In the genomic region with DNA sequence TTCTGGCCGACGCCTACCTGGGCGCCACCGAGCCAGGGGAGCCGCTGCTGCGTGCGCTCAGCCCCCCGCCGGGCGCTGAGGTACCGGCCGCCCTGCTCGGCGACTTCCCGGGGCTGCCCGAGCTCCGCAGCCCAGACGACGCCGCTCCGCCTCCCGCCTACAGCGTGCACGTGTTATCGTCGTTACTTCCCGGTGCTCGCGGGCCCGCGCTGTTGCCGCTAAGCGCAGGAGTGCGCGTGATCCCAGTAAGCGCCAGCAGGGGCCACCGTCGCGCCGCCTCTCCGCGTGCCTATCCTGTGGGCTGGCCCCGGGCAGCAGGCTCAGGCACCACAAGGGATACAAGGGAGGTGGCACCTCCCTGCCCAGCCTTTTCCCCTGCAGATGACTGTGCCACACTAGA, we compare ENCODE assay signal across 8 mouse cellular contexts. TPM values are rescaled to one million over a fixed set of nuclear protein-coding genes. Genes with fewer than 3 reads are reported as not detected.
DNase-seq lines count a peak whose midpoint lies in the region; ATAC-seq lines count a peak whose summit lies in the region.

No protein-coding gene starts in this region.

- peak overlapping the region; percentile 72 for H3K4me2 ChIP-seq in hindbrain, embryonic 11.5 days (replicated peaks; ENCODE audit: low read depth, low read length)

- H3K36me3 ChIP-seq in hindbrain, embryonic 11.5 days (ENCODE audit: control insufficient read depth, insufficient read depth, low read length) = no peaks in the 10 kb centered on the region

- H3K4me3 ChIP-seq in hindbrain, embryonic 11.5 days (ENCODE audit: low read depth, low read length) = peak overlapping the region; percentile 34

- no peaks in the 10 kb centered on the region for H3K27me3 ChIP-seq in hindbrain, embryonic 11.5 days (ENCODE audit: control insufficient read depth, insufficient read depth, low read length)

- peak; percentile 94 for ATAC-seq in hindbrain, embryonic 11.5 days (ENCODE audit: low FRiP score)

- H3K9me3 ChIP-seq in hindbrain, embryonic 11.5 days (ENCODE audit: control insufficient read depth, low read length) = no peaks in the 10 kb centered on the region

- WGBS in hindbrain, embryonic 11.5 days = under 1% methylated on average over 34 of the region's 43 CpGs

- H3K27ac ChIP-seq in hindbrain, embryonic 11.5 days (ENCODE audit: low read depth, low read length) = no peak overlapping the region

- H3K9ac ChIP-seq in hindbrain, embryonic 11.5 days (ENCODE audit: low read depth, low read length) = peak overlapping the region; percentile 54

- DNase-seq in MEL-GATA-1-ER (ENCODE audit: extremely low read depth, low read depth) = peak; percentile 73
- peak; percentile 44 for DNase-seq in cerebellum, adult 9-11 months
- peak; percentile 61 to 88 for DNase-seq in frontal cortex, adult 2 months (ENCODE audit: extremely low spot score in 1 of 2, low spot score in 1 of 2)
- peak; percentile 86 for DNase-seq in hindbrain, embryonic 11.5 days (ENCODE audit: low spot score)
- peak; percentile 87 to 89 for DNase-seq in layer of hippocampus, postnatal 14 days (ENCODE audit: low spot score in 2 of 2)
- peak; percentile 95 for DNase-seq in lung, postnatal 10 days
- peak; percentile 47 for DNase-seq in retina, adult 2 months (ENCODE audit: low read depth, low spot score)
- DNase-seq in thymus, postnatal 25 days = peak; percentile 95

- H3K4me1 ChIP-seq in hindbrain, embryonic 11.5 days (replicated peaks; ENCODE audit: control insufficient read depth, insufficient read depth, low read length) = no peaks in the 10 kb centered on the region

RNA-seq across cellular contexts. Expression of a gene that starts 0.4 kb away (rescaled TPM):
- 0.10 and 0.13 TPM in 2 replicates for polyA plus RNA-seq in frontal cortex, adult 2 months (2012; rRNA removed)
- 0.36 and 0.38 TPM in 2 replicates for polyA plus RNA-seq in hindbrain, embryonic 11.5 days (2014; fragmentation: Nextera tagmentation; extraction: Ambion mirVana)
- total RNA-seq in layer of hippocampus, postnatal 14 days (2021) = under 1 TPM; 0.25 to 0.52 TPM

RNA-seq across cellular contexts. Expression of a gene that starts 25.3 kb away (rescaled TPM):
- 8.7 and 10.8 TPM in 2 replicates for polyA plus RNA-seq in frontal cortex, adult 2 months (2012; rRNA removed)
- 1.3 and 3.5 TPM in 2 replicates for polyA plus RNA-seq in hindbrain, embryonic 11.5 days (2014; fragmentation: Nextera tagmentation; extraction: Ambion mirVana)
- 1 to 10 TPM; 3.8 to 5.1 TPM for total RNA-seq in layer of hippocampus, postnatal 14 days (2021)

Comparison
In these comparisons a context has a peak if more than half of its experiments do, and no peak if none do; other contexts are left out.
1. DNase-seq: peak in every context shown above with its lines; median percentile 95 in lung, postnatal 10 days; 95 in thymus, postnatal 25 days; 88 in layer of hippocampus, postnatal 14 days; 86 in hindbrain, embryonic 11.5 days; 74 in frontal cortex, adult 2 months; 73 in MEL-GATA-1-ER; 47 in retina, adult 2 months; 44 in cerebellum, adult 9-11 months.